Mouse (Mus musculus): Measurements from ENCODE around the gene Gm1043. TPM values are rescaled to one million over a fixed set of nuclear protein-coding genes. Genes with fewer than 3 reads are reported as not detected.

The Gm1043 gene
- total RNA-seq, 1 experiment, result not detected

GRCm38 (mm10) chr5:37040711-37041110, 44.5 kb upstream of the Gm1043 start:
- no peaks in the 10 kb centered on the region for H3K36me3 ChIP-seq (ENCODE audit: control insufficient read depth, insufficient read depth, low read length, poor library complexity, severe bottlenecking)
- in situ Hi-C loops (cut with MboI; ENCODE audit: low sequenced_read_pairs in 2 of 2, unreplicated experiment in 2 of 2), result no loop called here
- H3K9ac ChIP-seq (ENCODE audit: insufficient read depth, low read depth, low read length, poor library complexity, severe bottlenecking), result no peak overlapping the region
- H3K9me3 ChIP-seq (ENCODE audit: control insufficient read depth, insufficient read depth, low read depth, low read length), result no peaks in the 10 kb centered on the region
- H3K4me1 ChIP-seq (ENCODE audit: control insufficient read depth in 2 of 2, insufficient read depth in 2 of 2, low read length in 2 of 2, poor library complexity in 1 of 2), result peaks cover 0 to 9% of the 10 kb centered on the region in 2 experiments; a peak in 2 of 4 replicates
- H3K4me3 ChIP-seq (ENCODE audit: insufficient read depth in 1 of 2, low read depth in 1 of 2, low read length in 2 of 2, poor library complexity in 1 of 2, severe bottlenecking in 1 of 2), result peak overlapping the region; percentile 29 to 61; a peak in 3 of 4 replicates
- peak; percentile 75 for DNase-seq (ENCODE audit: low read depth, low spot score)
- TF ChIP-seq ZNF384 (IDR thresholded peaks at IDR 0.05; ENCODE audit: low read depth, low read length) (peak; percentile 98), ZC3H11A (IDR thresholded peaks at IDR 0.05; ENCODE audit: borderline replicate concordance, low read depth, low read length) (no peak)
- no peak overlapping the region for H3K27ac ChIP-seq (ENCODE audit: insufficient read depth, low read depth, low read length, poor library complexity, severe bottlenecking)

GRCm38 (mm10) chr5:37041651-37042050, 43.5 kb upstream of the Gm1043 start:
- in situ Hi-C loops (cut with MboI; ENCODE audit: low sequenced_read_pairs in 2 of 2, unreplicated experiment in 2 of 2), result no loop called here
- TF ChIP-seq HCFC1 (IDR thresholded peaks at IDR 0.05; ENCODE audit: borderline replicate concordance, insufficient read depth, low read length) (no peak), ZNF384 (IDR thresholded peaks at IDR 0.05; ENCODE audit: low read depth, low read length) (no peak), ZC3H11A (IDR thresholded peaks at IDR 0.05; ENCODE audit: borderline replicate concordance, low read depth, low read length) (no peak), MAFK (IDR thresholded peaks at IDR 0.05; ENCODE audit: insufficient read depth, low read depth, low read length) (no peak), CHD2 (IDR thresholded peaks at IDR 0.05; ENCODE audit: low read depth, low read length) (no peak)

GRCm38 (mm10) chr5:37042934-37043333, 42.2 kb upstream of the Gm1043 start:
- Histone ChIP-seq H3K4me1 (ENCODE audit: control insufficient read depth in 2 of 2, insufficient read depth in 2 of 2, low read length in 2 of 2, poor library complexity in 1 of 2) (peaks cover 0 to 17% of the 10 kb centered on the region in 2 experiments; a peak in 2 of 4 replicates), H3K4me3 (ENCODE audit: insufficient read depth in 1 of 2, low read depth in 1 of 2, low read length in 2 of 2, poor library complexity in 1 of 2, severe bottlenecking in 1 of 2) (no peak overlapping the region), H3K9ac (ENCODE audit: insufficient read depth, low read depth, low read length, poor library complexity, severe bottlenecking) (no peak overlapping the region), H3K9me3 (ENCODE audit: control insufficient read depth, insufficient read depth, low read depth, low read length) (no peaks in the 10 kb centered on the region), H3K36me3 (ENCODE audit: control insufficient read depth, insufficient read depth, low read length, poor library complexity, severe bottlenecking) (no peaks in the 10 kb centered on the region), H3K27ac (ENCODE audit: insufficient read depth, low read depth, low read length, poor library complexity, severe bottlenecking) (no peak overlapping the region)
- DNase-seq (ENCODE audit: low read depth, low spot score), result no peak
- in situ Hi-C loops (cut with MboI; ENCODE audit: low sequenced_read_pairs in 2 of 2, unreplicated experiment in 2 of 2), result no loop called here
- no peak for TF ChIP-seq CHD2 (IDR thresholded peaks at IDR 0.05; ENCODE audit: low read depth, low read length)

More at GRCm38 (mm10) chr5:37041651-37042050, 43.5 kb upstream of the Gm1043 start:
- Histone ChIP-seq H3K9me3 (ENCODE audit: control insufficient read depth, insufficient read depth, low read depth, low read length) (no peaks in the 10 kb centered on the region), H3K4me3 (ENCODE audit: insufficient read depth in 1 of 2, low read depth in 1 of 2, low read length in 2 of 2, poor library complexity in 1 of 2, severe bottlenecking in 1 of 2) (no peak overlapping the region), H3K27ac (ENCODE audit: insufficient read depth, low read depth, low read length, poor library complexity, severe bottlenecking) (no peak overlapping the region), H3K36me3 (ENCODE audit: control insufficient read depth, insufficient read depth, low read length, poor library complexity, severe bottlenecking) (no peaks in the 10 kb centered on the region), H3K9ac (ENCODE audit: insufficient read depth, low read depth, low read length, poor library complexity, severe bottlenecking) (no peak overlapping the region), H3K4me1 (ENCODE audit: control insufficient read depth in 2 of 2, insufficient read depth in 2 of 2, low read length in 2 of 2, poor library complexity in 1 of 2) (peaks cover 0 to 9% of the 10 kb centered on the region in 2 experiments; a peak in 2 of 4 replicates)
- no peak for DNase-seq (ENCODE audit: low read depth, low spot score)

GRCm38 (mm10) chr5:37044793-37045192, 40.4 kb upstream of the Gm1043 start:
- Histone ChIP-seq H3K36me3 (ENCODE audit: control insufficient read depth, insufficient read depth, low read length, poor library complexity, severe bottlenecking) (no peaks in the 10 kb centered on the region), H3K4me3 (ENCODE audit: insufficient read depth in 1 of 2, low read depth in 1 of 2, low read length in 2 of 2, poor library complexity in 1 of 2, severe bottlenecking in 1 of 2) (no peak overlapping the region), H3K9ac (ENCODE audit: insufficient read depth, low read depth, low read length, poor library complexity, severe bottlenecking) (no peak overlapping the region), H3K4me1 (ENCODE audit: control insufficient read depth in 2 of 2, insufficient read depth in 2 of 2, low read length in 2 of 2, poor library complexity in 1 of 2) (peaks cover 0 to 33% of the 10 kb centered on the region in 2 experiments; a peak in 2 of 4 replicates), H3K27ac (ENCODE audit: insufficient read depth, low read depth, low read length, poor library complexity, severe bottlenecking) (no peak overlapping the region), H3K9me3 (ENCODE audit: control insufficient read depth, insufficient read depth, low read depth, low read length) (no peaks in the 10 kb centered on the region)
- in situ Hi-C loops (cut with MboI; ENCODE audit: low sequenced_read_pairs in 2 of 2, unreplicated experiment in 2 of 2), result no loop called here
- DNase-seq (ENCODE audit: low read depth, low spot score), result no peak
- TF ChIP-seq CHD2 (IDR thresholded peaks at IDR 0.05; ENCODE audit: low read depth, low read length) (no peak), ZC3H11A (IDR thresholded peaks at IDR 0.05; ENCODE audit: borderline replicate concordance, low read depth, low read length) (no peak), MAFK (IDR thresholded peaks at IDR 0.05; ENCODE audit: insufficient read depth, low read depth, low read length) (no peak), ZNF384 (IDR thresholded peaks at IDR 0.05; ENCODE audit: low read depth, low read length) (no peak), HCFC1 (IDR thresholded peaks at IDR 0.05; ENCODE audit: borderline replicate concordance, insufficient read depth, low read length) (no peak)

GRCm38 (mm10) chr5:37045582-37045981, 39.6 kb upstream of the Gm1043 start:
- TF ChIP-seq MAFK (IDR thresholded peaks at IDR 0.05; ENCODE audit: insufficient read depth, low read depth, low read length) (no peak), HCFC1 (IDR thresholded peaks at IDR 0.05; ENCODE audit: borderline replicate concordance, insufficient read depth, low read length) (no peak), CHD2 (IDR thresholded peaks at IDR 0.05; ENCODE audit: low read depth, low read length) (no peak), ZNF384 (IDR thresholded peaks at IDR 0.05; ENCODE audit: low read depth, low read length) (no peak), ZC3H11A (IDR thresholded peaks at IDR 0.05; ENCODE audit: borderline replicate concordance, low read depth, low read length) (no peak)
- in situ Hi-C loops (cut with MboI; ENCODE audit: low sequenced_read_pairs in 2 of 2, unreplicated experiment in 2 of 2), result no loop called here
- no peak overlapping the region for H3K9ac ChIP-seq (ENCODE audit: insufficient read depth, low read depth, low read length, poor library complexity, severe bottlenecking)
- no peak overlapping the region for H3K27ac ChIP-seq (ENCODE audit: insufficient read depth, low read depth, low read length, poor library complexity, severe bottlenecking)
- DNase-seq (ENCODE audit: low read depth, low spot score), result no peak
- H3K9me3 ChIP-seq (ENCODE audit: control insufficient read depth, insufficient read depth, low read depth, low read length), result no peaks in the 10 kb centered on the region
- H3K36me3 ChIP-seq (ENCODE audit: control insufficient read depth, insufficient read depth, low read length, poor library complexity, severe bottlenecking), result no peaks in the 10 kb centered on the region
- peaks cover 6 to 39% of the 10 kb centered on the region in 2 experiments; a peak in 2 of 4 replicates for H3K4me1 ChIP-seq (ENCODE audit: control insufficient read depth in 2 of 2, insufficient read depth in 2 of 2, low read length in 2 of 2, poor library complexity in 1 of 2)
- no peak overlapping the region for H3K4me3 ChIP-seq (ENCODE audit: insufficient read depth in 1 of 2, low read depth in 1 of 2, low read length in 2 of 2, poor library complexity in 1 of 2, severe bottlenecking in 1 of 2)
